Mouse (Mus musculus) adrenal gland, postnatal 14 days (tissue): ENCODE measurements at regions not wholly inside any gene's neighbourhood (a gene's known extent, or its start where the extent isn't known, plus 50 kb on each side); places are given as distances from the start of the nearest gene placed in this dataset.

Source experiments
- DNase-seq: peaks from one replicate; pipeline ENCODE4 v3.0.0; 2021; ENCODE audit warnings: mixed read lengths

- no peak for DNase-seq
These were observed 149.9 kb downstream of the Map2k4 start for GRCm38 (mm10) chr11:65638211-65638610.

- DNase-seq = no peak
These were observed 150.9 kb downstream of the Map2k4 start for GRCm38 (mm10) chr11:65637206-65637605.

GRCm38 (mm10) chr11:65635307-65635706 lies 152.8 kb downstream of the Map2k4 start:
- no peak for DNase-seq

- peak; percentile 57 for DNase-seq
These were observed 156.9 kb downstream of the Map2k4 start for GRCm38 (mm10) chr11:65631164-65631563.

- no peak for DNase-seq
These were observed 157.7 kb downstream of the Map2k4 start for GRCm38 (mm10) chr11:65630436-65630835.

- no peak for DNase-seq
These were observed 158.8 kb downstream of the Map2k4 start for GRCm38 (mm10) chr11:65629320-65629719.

- DNase-seq = no peak
These were observed 169.1 kb downstream of the Map2k4 start for GRCm38 (mm10) chr11:65618976-65619375.

GRCm38 (mm10) chr11:65610536-65610935 lies 177.6 kb downstream of the Map2k4 start:
- DNase-seq = no peak

- no peak for DNase-seq
These were observed 179.0 kb downstream of the Map2k4 start for GRCm38 (mm10) chr11:65609056-65609455.

GRCm38 (mm10) chr11:65597298-65598076 lies 190.6 kb downstream of the Map2k4 start:
- DNase-seq = no peak

- DNase-seq = no peak
These were observed 199.6 kb downstream of the Map2k4 start for GRCm38 (mm10) chr11:65588491-65588890.

GRCm38 (mm10) chr11:65567831-65568230 lies 220.3 kb downstream of the Map2k4 start:
- no peak for DNase-seq

- no peak for DNase-seq
These were observed 229.9 kb downstream of the Map2k4 start for GRCm38 (mm10) chr11:65558236-65558635.

- DNase-seq = no peak
These were observed 237.0 kb downstream of the Map2k4 start for GRCm38 (mm10) chr11:65551073-65551472.

GRCm38 (mm10) chr11:65544281-65544680 lies 243.8 kb downstream of the Map2k4 start:
- DNase-seq = no peak

- no peak for DNase-seq
These were observed 244.5 kb downstream of the Map2k4 start for GRCm38 (mm10) chr11:65543581-65543980.

- DNase-seq = no peak
These were observed 251.0 kb downstream of the Map2k4 start for GRCm38 (mm10) chr11:65537046-65537630.

- no peak for DNase-seq
These were observed 252.2 kb downstream of the Map2k4 start for GRCm38 (mm10) chr11:65535726-65536442.

- no peak for DNase-seq
These were observed 257.4 kb downstream of the Map2k4 start for GRCm38 (mm10) chr11:65530744-65531143.

- no peak for DNase-seq
These were observed 235.5 kb upstream of the Myocd start for GRCm38 (mm10) chr11:65505106-65505865.

- no peak for DNase-seq
These were observed 228.2 kb upstream of the Myocd start for GRCm38 (mm10) chr11:65497979-65498378.

- no peak for DNase-seq
These were observed 227.6 kb upstream of the Myocd start for GRCm38 (mm10) chr11:65497415-65497814.

GRCm38 (mm10) chr11:65495034-65495433 lies 225.2 kb upstream of the Myocd start:
- peak; percentile 71 for DNase-seq
